Mouse (Mus musculus) cortical plate, adult 2 months (tissue): ENCODE results near the gene Nfrkb. TPM values are rescaled to one million over a fixed set of nuclear protein-coding genes. Genes with fewer than 3 reads are reported as not detected.

ENCODE experiments used
- H3K27ac ChIP-seq: fragments of 200-500 bp; 2 replicates; pipeline ENCODE4 v1.5.1; 2012; ENCODE audit warnings: low read length, control low read depth, inconsistent platforms; ENCODE audit not compliant: insufficient read depth
- H3K4me1 ChIP-seq: fragments of 200-500 bp; 2 replicates; pipeline ENCODE4 v1.6.1; 2011; ENCODE audit warnings: low read length; ENCODE audit not compliant: control insufficient read depth, insufficient read depth
- H3K4me3 ChIP-seq: fragments of 200-500 bp; 2 replicates; pipeline ENCODE4 v1.5.1; 2011; ENCODE audit warnings: mild to moderate bottlenecking, low read length, control low read depth; ENCODE audit not compliant: insufficient read depth
- CTCF ChIP-seq: fragments of 200-500 bp; IDR thresholded peaks from 2 replicates; pipeline ENCODE4 v1.5.1; 2011; ENCODE audit warnings: mild to moderate bottlenecking, control low read depth, low read length; ENCODE audit not compliant: insufficient read depth; ENCODE audit errors: extremely low read depth
- POLR2A ChIP-seq: fragments of 200-500 bp; IDR thresholded peaks from 2 replicates; pipeline ENCODE4 v1.6.1; 2011; ENCODE audit warnings: mild to moderate bottlenecking, low read length, control low read depth; ENCODE audit not compliant: insufficient read depth; ENCODE audit errors: extremely low read depth
- polyA plus RNA-seq: library from polyadenylated mRNA; depleted of rRNA; stranded (reverse); fragments of >200 nt; gene quantifications from 2 replicates; pipeline ENCODE4 v1.2.3, GENCODE M21; 2012; rRNA removed

Nfrkb gene
- polyA plus RNA-seq, 1 experiment = 26.9 TPM

- no peak for TF ChIP-seq POLR2A
- Histone ChIP-seq H3K27ac (no peak overlapping the region), H3K4me1 (no peaks in the 10 kb centered on the region), H3K4me3 (no peak overlapping the region)
Observed at GRCm38 (mm10) chr9:31438834-31439233, 52.8 kb downstream of the Nfrkb start.

DNA sequence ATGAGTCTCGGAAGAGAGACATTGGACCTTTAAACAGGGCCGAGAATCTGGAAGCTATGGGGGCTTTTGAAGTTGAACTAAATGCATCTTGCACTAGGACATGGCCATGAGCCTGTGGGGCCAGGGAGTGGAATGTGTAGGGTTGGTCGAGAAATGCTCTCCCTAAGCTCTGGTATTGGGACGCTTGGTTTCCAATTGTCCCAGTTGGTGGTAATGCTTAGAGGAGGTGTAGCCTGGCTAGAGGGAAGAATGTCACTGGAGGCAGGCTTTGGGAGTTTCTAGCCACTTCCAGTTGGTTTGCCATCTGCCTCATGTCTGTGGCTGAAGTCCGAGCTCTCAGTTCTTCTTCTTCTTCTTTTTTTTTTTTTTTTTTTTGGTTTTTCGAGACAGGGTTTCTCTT is 53.3 kb downstream of the Nfrkb start:
- Histone ChIP-seq H3K27ac (no peak overlapping the region), H3K4me3 (no peak overlapping the region), H3K4me1 (no peaks in the 10 kb centered on the region)
- no peak for TF ChIP-seq CTCF

GRCm38 (mm10) chr9:31440366-31440765 is 54.4 kb downstream of the Nfrkb start:
- Histone ChIP-seq H3K27ac (no peak overlapping the region), H3K4me1 (no peaks in the 10 kb centered on the region), H3K4me3 (no peak overlapping the region)
- TF ChIP-seq POLR2A (no peak), CTCF (no peak)

DNA sequence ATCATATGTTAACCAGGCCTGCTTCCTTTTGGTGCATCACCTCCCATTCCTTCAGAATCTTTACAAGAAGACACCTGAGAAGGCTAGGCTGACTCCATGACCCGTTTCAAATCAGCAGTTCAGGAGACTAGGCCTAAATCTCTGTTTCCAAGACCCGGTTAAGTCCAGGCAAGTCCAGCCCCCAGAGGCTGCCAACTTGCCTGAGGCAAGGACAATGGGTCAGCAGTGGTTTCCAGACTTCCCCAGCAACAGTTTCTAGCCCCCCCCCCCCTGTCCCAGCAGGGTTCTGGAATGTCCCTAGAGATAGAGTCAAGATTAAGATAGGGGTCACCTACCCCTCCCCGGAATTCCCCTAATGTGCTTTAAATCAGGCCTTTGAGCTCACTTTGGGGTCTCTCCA is 55.5 kb downstream of the Nfrkb start:
- no peaks in the 10 kb centered on the region for H3K4me1 ChIP-seq
- H3K4me3 ChIP-seq = no peak overlapping the region
- TF ChIP-seq POLR2A (no peak), CTCF (no peak)
- no peak overlapping the region for H3K27ac ChIP-seq

DNA sequence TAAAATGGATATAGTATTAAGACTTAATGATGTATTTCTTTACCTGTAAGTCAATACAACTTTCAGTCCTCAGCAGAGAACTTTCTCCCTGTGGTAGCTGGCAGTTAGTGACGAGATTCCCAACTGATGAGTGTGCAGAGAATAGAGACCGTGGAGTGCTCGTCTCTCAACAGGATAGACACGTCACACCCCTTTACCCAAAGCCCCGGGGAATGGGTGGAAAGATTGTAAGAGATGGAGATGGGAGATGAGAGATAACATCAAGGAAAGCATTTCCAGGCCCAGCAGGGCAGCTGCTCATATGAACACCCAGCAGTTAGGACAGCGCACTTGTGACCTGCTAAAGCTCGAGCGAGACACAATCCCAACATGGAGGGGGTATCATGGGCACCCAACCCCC is 58.2 kb downstream of the Nfrkb start:
- H3K4me3 ChIP-seq = no peak overlapping the region
- TF ChIP-seq POLR2A = no peak
- TF ChIP-seq CTCF = no peak
- no peaks in the 10 kb centered on the region for H3K4me1 ChIP-seq

GRCm38 (mm10) chr9:31449145-31449772 is 63.3 kb downstream of the Nfrkb start:
- Histone ChIP-seq H3K4me3 (no peak overlapping the region), H3K27ac (no peak overlapping the region), H3K4me1 (no peaks in the 10 kb centered on the region)
- TF ChIP-seq POLR2A (no peak), CTCF (no peak)

More for the DNA sequence above, 58.2 kb downstream of the Nfrkb start:
- no peak overlapping the region for H3K27ac ChIP-seq

GRCm38 (mm10) chr9:31452166-31452565 is 66.2 kb downstream of the Nfrkb start:
- no peak overlapping the region for H3K27ac ChIP-seq
- no peak overlapping the region for H3K4me3 ChIP-seq
- no peaks in the 10 kb centered on the region for H3K4me1 ChIP-seq
- TF ChIP-seq POLR2A = no peak
- no peak for TF ChIP-seq CTCF

- Histone ChIP-seq H3K27ac (no peak overlapping the region), H3K4me3 (no peak overlapping the region), H3K4me1 (no peaks in the 10 kb centered on the region)
- TF ChIP-seq POLR2A (no peak), CTCF (no peak)
Observed at GRCm38 (mm10) chr9:31454356-31454755, 68.4 kb downstream of the Nfrkb start.

DNA sequence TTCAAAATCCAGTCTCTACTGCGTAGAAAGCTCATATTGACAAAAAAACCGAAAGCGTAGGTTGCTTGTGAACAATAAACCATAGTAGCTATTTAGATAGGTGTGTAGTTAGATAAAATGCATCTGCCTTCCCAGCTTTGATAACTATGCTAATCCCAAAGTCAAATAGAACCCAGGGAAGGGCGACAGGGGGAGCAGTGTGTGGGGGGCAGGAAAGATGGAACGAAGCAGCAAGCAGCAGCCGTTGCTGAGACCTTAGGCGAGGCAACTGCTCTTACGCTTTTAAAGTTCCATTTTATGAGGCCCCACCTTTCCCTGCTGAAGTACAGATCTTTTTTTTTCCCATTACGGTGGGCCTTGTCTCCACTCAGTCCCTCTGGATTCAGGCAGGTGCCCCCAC is 77.2 kb downstream of the Nfrkb start:
- no peak for TF ChIP-seq POLR2A
- TF ChIP-seq CTCF = no peak
- H3K27ac ChIP-seq = no peak overlapping the region
- H3K4me3 ChIP-seq = no peak overlapping the region
- no peaks in the 10 kb centered on the region for H3K4me1 ChIP-seq

DNA sequence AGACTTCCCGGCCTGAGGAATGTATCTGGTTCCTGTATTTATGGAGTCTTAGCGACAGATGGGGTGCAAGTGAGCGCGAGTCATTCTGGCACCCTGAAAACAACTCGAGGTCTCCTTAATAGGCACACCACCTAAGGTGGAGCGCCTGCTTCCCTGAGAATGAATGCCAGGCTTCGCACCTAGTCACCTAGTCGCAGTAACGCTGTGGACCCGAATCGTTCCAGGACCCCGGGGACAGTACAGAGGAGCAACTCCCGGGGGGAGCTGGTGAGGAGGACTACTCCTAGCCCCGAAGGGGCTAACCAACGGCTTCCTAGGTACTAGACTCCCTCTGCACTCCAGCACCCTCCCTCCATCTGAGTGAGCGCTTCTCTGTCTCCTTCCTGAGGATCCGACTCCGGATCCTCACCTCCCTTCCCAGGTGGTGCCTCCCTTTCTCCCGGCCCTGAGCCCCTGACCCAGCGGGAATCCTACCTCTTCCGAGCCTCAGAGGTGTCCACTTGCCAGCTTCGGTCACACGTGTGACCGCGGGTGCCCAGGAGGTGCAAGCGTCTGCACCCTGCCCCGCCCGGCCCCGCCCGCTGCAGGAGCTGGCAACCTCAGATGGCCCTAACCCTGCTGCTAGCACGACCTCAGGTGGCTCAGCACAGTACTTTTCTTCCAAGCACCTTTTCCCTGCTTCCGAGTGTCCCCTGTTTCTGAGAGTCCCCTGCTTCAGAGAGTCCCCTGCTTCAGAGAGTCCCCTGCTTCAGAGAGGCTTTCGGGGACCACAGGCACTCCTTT is 77.9 kb downstream of the Nfrkb start, which contains the start of gene Tmem45b:
Gene Tmem45b, minus strand, starts transcription at position 771 of the 783 bp plus-strand sequence.
- Histone ChIP-seq H3K4me1 (no peaks in the 10 kb centered on the region), H3K4me3 (no peak within 1 kb of the TSS), H3K27ac (no peak within 1 kb of the TSS)
- TF ChIP-seq CTCF (no peak), POLR2A (no peak)

Other genes starting within 250 kb of the Nfrkb start
- gene Aplp2, start 174.4 kb upstream of the Nfrkb start, polyA plus RNA-seq = 710 and 720 TPM in 2 replicates
- 18.1 and 19.0 TPM in 2 replicates for gene Prdm10, start 105.7 kb upstream of the Nfrkb start, polyA plus RNA-seq
- 0.23 TPM in 1 of 2 replicates, not detected in the other for gene Tmem45b, start 78.3 kb downstream of the Nfrkb start, polyA plus RNA-seq